Mouse (Mus musculus) fat pad, adult 2 months (tissue): Measurements from ENCODE around the gene Fat4.

Experiments
- DNase-seq: peaks from one replicate; pipeline ENCODE4 v3.0.0-alpha.2; 2011; ENCODE audit warnings: low read depth, low spot score; ENCODE audit errors: extremely low read depth

The Fat4 gene

GRCm38 (mm10) chr3:38886890-38887355 is at the start of gene Fat4:
Fat4 (plus strand) TSS chr3:38886940.
- no peak for DNase-seq

GRCm38 (mm10) chr3:38839438-38839837 is 47.3 kb upstream of the Fat4 start:
- DNase-seq: no peak

GRCm38 (mm10) chr3:38843000-38843538 is 43.7 kb upstream of the Fat4 start:
- DNase-seq: no peak

DNA sequence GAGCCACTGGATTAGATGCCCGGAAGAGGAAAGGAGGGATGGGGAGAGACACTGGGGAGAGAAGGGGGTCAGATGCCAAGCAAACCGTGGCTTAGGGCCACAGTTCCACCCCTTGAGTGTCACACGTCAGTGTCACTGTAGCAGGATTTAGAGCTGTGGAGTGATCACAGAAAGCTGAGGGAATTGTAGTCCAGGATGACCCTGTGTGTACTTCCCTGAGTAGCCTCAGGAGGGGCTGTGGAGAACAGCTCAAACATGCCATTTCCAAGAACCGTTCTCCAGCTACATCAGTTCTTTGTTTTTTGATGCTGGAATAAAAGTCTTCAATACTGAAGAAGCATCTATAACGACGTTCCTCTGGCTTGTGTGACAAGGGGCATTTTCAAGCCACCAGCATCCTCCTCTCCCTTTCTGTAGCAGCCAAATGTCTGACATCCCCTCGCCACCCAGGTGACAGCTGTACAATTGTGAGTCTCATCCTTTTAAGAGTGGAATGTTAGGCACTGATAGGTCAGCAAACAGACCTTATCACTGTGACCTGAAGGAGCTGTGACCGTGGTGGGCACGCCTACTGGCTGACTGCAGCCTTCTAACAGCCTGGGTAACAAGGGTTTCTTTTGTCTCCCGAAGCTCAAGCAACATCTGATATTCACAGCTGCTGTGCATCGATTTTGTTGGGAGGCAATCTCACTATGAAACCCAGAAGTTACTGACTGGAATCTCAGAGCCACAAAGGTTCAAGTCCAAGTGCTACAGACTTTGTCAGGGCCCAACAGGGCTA is 39.9 kb upstream of the Fat4 start:
- DNase-seq: no peak

GRCm38 (mm10) chr3:38849077-38849476 is 37.7 kb upstream of the Fat4 start:
- DNase-seq: no peak

- no peak for DNase-seq
Observed at GRCm38 (mm10) chr3:38849536-38849935, 37.2 kb upstream of the Fat4 start.

GRCm38 (mm10) chr3:38853650-38854049 is 33.1 kb upstream of the Fat4 start:
- no peak for DNase-seq

DNA sequence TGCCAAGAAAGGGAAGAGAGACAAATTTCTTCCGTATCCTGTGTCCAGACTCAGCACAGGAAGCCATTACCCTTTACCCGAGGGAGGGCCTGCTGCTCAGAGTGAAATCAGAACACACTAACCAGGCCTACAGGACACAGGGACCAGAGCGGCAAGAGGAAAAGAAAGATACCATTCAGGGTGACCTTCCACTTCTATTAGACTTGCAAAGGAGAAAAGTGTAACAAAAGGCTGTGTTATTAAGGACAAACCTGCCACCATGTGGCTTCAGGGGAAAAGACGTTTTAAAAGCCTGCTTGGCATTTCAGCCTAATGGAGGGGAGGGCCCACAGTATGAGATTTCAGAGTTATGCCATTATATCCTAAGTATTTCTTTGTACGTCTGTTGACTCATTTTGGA is 26.1 kb upstream of the Fat4 start:
- no peak for DNase-seq

DNA sequence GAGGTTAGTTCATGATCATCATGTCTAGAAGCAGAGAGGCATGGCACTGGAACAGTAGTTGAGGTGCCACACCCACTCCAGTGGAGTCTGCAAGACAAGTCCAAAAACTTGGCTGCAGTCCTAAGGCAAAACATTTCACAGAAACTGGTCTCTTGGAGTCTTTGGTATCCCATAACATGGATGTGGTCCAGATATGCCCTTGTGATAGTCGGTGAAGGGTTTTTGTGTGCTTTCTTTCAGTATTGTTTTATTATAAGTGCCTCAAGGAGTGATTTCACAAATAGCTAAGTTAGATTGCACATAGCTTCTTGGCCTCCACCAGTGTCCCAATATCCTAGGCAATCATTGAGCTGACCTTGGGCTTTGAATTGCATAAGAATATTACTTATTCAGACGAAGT is 15.4 kb upstream of the Fat4 start:
- peak; percentile 95 for DNase-seq

DNA sequence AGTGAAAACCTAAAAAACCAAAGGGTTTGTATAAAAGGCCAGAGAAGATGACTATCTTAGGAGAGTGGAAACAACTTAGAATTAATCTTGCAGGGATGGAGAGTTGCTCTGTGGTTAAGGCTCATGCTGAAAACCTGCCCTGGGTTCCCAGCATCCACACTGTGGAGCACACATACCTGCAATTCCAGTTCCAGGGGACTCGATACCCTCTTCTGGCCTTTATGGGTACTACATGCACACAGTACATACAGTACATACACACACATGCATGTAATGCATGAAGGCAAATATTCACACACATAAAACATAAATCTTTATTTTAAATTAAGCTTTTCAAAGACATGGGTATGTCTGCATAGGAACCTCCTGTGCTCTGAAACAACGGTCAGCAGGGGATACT is 10.9 kb upstream of the Fat4 start:
- DNase-seq: no peak

- no peak for DNase-seq
Observed at GRCm38 (mm10) chr3:38876706-38877105, 10.0 kb upstream of the Fat4 start.

- DNase-seq: no peak
Observed at GRCm38 (mm10) chr3:38882778-38883177, 4.0 kb upstream of the Fat4 start.

GRCm38 (mm10) chr3:38883676-38884075 is 3.1 kb upstream of the Fat4 start:
- DNase-seq: no peak

GRCm38 (mm10) chr3:38884276-38884675 is 2.5 kb upstream of the Fat4 start:
- no peak for DNase-seq

- no peak for DNase-seq
Observed at GRCm38 (mm10) chr3:38884919-38885418, 1.8 kb upstream of the Fat4 start.

DNA sequence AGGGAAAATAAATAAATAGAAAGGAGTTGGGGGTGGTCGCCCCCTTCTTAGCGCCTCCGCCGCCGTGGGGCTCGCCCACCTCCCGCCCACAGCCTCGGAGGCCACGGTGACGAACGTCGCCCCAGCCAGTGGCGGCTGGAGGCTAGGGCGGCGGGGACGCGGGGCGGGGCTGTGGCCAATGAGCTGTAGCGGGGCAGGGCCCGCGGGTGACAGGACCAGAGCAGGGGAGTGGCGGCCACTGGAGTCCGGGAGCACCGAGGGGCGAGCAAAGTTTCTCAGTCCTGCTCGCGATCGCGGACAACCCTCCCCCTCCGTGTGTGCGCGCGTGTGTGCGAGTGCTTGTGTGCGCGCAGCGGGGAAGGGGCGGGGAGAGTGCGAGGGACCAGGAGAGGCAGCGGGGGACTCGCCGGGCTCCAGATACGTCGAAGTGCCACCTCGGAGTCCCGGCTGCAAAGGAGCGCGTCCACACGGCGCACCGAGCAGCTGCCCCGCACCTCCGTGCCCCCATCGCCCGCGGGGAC is 1.2 kb upstream of the Fat4 start:
- no peak for DNase-seq

- DNase-seq: no peak
Observed at GRCm38 (mm10) chr3:38886061-38886821, 499 bp upstream of the Fat4 start.

DNA sequence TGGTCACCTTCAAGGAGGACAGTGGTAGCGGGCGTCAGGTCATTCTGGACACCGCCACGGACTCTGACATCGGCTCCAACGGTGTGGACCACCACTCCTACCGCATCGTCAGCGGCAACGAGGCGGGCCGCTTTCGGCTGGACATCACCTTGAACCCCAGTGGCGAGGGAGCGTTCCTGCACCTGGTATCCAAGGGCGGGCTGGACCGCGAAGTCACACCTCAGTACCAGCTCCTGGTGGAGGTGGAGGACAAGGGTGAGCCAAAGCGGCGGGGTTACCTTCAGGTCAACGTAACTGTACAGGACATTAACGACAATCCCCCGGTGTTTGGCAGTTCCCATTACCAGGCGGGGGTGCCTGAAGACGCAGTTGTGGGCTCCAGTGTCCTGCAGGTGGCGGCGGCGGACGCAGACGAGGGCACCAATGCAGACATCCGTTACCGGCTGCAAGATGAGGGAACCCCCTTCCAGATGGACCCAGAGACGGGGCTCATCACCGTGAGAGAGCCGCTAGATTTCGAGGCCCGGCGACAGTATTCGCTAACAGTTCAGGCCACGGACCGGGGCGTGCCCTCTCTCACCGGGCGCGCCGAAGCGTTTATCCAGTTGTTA is 746 bp downstream of the Fat4 start:
- DNase-seq: no peak

DNA sequence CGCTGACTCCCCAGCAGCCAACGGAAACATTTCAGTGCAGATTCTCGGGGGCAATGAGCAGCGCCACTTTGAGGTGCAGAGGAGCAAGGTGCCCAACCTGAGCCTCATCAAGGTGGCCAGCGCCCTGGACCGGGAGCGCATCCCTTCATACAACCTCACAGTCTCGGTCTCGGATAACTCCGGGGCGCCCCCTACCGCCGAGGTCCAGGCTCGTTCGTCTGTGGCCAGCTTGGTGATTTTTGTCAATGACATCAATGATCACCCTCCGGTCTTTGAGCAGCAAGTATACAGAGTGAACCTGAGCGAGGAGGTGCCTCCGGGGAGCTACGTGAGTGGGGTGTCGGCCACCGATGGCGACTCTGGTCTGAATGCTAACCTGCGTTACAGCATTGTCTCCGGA is 1.4 kb downstream of the Fat4 start:
- no peak for DNase-seq

DNA sequence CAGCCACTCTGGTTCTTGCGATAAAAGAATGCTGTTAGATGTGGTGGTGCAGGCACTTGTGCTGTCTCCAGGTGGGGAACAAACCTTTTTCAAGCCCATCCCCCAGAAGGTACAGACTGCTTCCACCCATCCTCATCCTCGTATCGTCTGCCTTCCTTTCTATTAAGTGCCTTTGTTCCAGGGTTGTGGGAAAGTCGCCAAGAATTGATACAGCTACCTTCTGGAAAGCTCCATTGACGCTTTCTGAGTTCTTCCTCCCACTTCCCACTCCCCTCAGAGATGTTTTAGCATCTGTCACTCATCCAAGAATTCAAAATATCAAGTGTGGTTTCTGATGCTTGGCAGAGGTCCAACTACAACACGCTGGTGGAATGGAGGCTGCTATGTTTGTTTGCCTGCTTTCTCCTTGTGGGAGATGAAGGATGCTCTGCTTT is 6.1 kb downstream of the Fat4 start:
- DNase-seq: no peak

DNA sequence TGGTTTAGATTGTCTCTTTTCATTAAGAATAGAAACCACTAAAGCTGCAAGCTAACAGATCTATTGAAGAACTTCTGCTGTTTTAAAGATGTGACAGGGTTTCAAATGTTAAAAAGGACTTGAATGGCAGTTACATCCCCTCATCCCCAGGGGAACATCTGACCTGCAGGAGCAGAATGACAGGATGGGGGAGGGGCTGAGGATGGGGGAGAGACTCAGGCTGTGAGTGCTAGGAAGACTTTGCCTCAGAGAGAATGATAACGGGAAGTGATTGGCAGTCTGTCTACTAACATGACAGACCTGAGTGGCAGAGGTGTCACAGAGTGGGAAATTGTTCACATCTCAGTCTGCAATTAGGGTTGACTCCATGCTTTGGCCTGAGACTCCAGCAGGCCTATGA is 14.1 kb downstream of the Fat4 start:
- DNase-seq: no peak
